Mouse (Mus musculus): ENCODE results near the gene Imp3. TPM values are rescaled to one million over a fixed set of nuclear protein-coding genes. Genes with fewer than 3 reads are reported as not detected.

Imp3 gene
- 60.3 to 67.6 TPM (median 65.5 TPM) in 4 replicates for total RNA-seq (2023; ENCODE audit: inconsistent age)

GRCm38 (mm10) chr9:56937223-56938160 is at the start of gene Imp3:
Gene Imp3, plus strand, starts transcription at chr9:56937475.

GRCm38 (mm10) chr9:56928041-56928811 is 9.0 kb upstream of the Imp3 start, which contains the start of gene Snx33:
Gene Snx33, minus strand, starts transcription at chr9:56928371.

GRCm38 (mm10) chr9:56950414-56951400 is 13.4 kb downstream of the Imp3 start, which contains the start of gene Snupn:
Gene Snupn, plus strand, starts transcription at chr9:56950878.

Other genes starting within 250 kb of the Imp3 start
- gene Lingo1, start 141.0 kb upstream of the Imp3 start, total RNA-seq (2023; ENCODE audit: inconsistent age), result not detected in 4 replicates
- not detected in 4 replicates for gene Odf3l1, start 72.8 kb upstream of the Imp3 start, total RNA-seq (2023; ENCODE audit: inconsistent age)
- not detected in 4 replicates for gene Cspg4, start 72.4 kb upstream of the Imp3 start, total RNA-seq (2023; ENCODE audit: inconsistent age)
- 11.6 to 13.3 TPM (median 12.9 TPM) in 4 replicates for gene Snx33, start 9.1 kb upstream of the Imp3 start, total RNA-seq (2023; ENCODE audit: inconsistent age)
- gene Snupn, start 13.4 kb downstream of the Imp3 start, total RNA-seq (2023; ENCODE audit: inconsistent age), result 7.9 to 11.4 TPM (median 11.0 TPM) in 4 replicates
- gene Ptpn9, start 57.4 kb downstream of the Imp3 start, total RNA-seq (2023; ENCODE audit: inconsistent age), result 12.3 to 16.9 TPM (median 13.4 TPM) in 4 replicates
- gene Sin3a, start 134.6 kb downstream of the Imp3 start, total RNA-seq (2023; ENCODE audit: inconsistent age), result 120 to 137 TPM (median 127 TPM) in 4 replicates
- gene Man2c1, start 193.2 kb downstream of the Imp3 start, total RNA-seq (2023; ENCODE audit: inconsistent age), result 95.9 to 124 TPM (median 122 TPM) in 4 replicates
- gene Neil1, start 210.8 kb downstream of the Imp3 start, total RNA-seq (2023; ENCODE audit: inconsistent age), result 65.5 to 75.3 TPM (median 74.0 TPM) in 4 replicates
- gene Commd4, start 220.9 kb downstream of the Imp3 start, total RNA-seq (2023; ENCODE audit: inconsistent age), result 117 to 160 TPM (median 138 TPM) in 4 replicates